Mouse (Mus musculus): ENCODE measurements at regions not wholly inside any gene's neighbourhood (a gene's known extent, or its start where the extent isn't known, plus 50 kb on each side); places are given as distances from the start of the nearest gene placed in this dataset.

GRCm38 (mm10) chr3:138678351-138678750 lies 63.6 kb upstream of the Tspan5 start:
- TF ChIP-seq GATA1 (IDR thresholded peaks at IDR 0.05; ENCODE audit: borderline replicate concordance, low read length): no peak
- no peak for TF ChIP-seq FLI1 (IDR thresholded peaks at IDR 0.05; ENCODE audit: low read length)

All from megakaryocyte, embryonic 14.5 days (primary cell).